Mouse (Mus musculus) spleen, adult 2 months (tissue): ENCODE measurements around the gene Scg2.

Source experiments
- CTCF ChIP-seq: fragments of 200-500 bp; IDR thresholded peaks from 2 replicates; pipeline ENCODE4 v1.5.1; 2011; ENCODE audit warnings: mild to moderate bottlenecking, inconsistent platforms; ENCODE audit not compliant: insufficient read depth, insufficient read length, insufficient replicate concordance; ENCODE audit errors: extremely low read depth
- POLR2A ChIP-seq: fragments of 200-500 bp; IDR thresholded peaks from 2 replicates; pipeline ENCODE4 v1.6.1; 2011; ENCODE audit warnings: low read depth, low read length, inconsistent platforms

GRCm38 (mm10) chr1:79485546-79485945, 45.6 kb upstream of the Scg2 start:
- no peak for TF ChIP-seq POLR2A
- TF ChIP-seq CTCF, result no peak
